Mouse (Mus musculus) limb, embryonic 11.5 days (tissue): ENCODE results near the gene Sipa1l1. TPM values are rescaled to one million over a fixed set of nuclear protein-coding genes. Genes with fewer than 3 reads are reported as not detected.
A peak's percentile ranks its signal among the peaks of the same experiment; 100 is the strongest.

Experiments
- ATAC-seq: fragments of 200-750 bp; cut with Nextera tagmentation; 2 replicates; pipeline ENCODE4 v1.8.0; 2017; ENCODE audit warnings: low read depth; ENCODE audit not compliant: insufficient number of reproducible peaks, low FRiP score, low TSS enrichment
- DNase-seq: peaks from one replicate; pipeline ENCODE4 v3.0.0-alpha.2; 2015; ENCODE audit warnings: low spot score
- H3K27ac ChIP-seq: fragments of 300-500 bp; sonication (generic); replicated peaks from 2 replicates; pipeline ENCODE4 v1.5.1; 2014; ENCODE audit warnings: low read depth, mild to moderate bottlenecking, low read length
- H3K27me3 ChIP-seq: fragments of 300-500 bp; sonication (generic); 2 replicates; pipeline ENCODE4 v1.6.1; 2014; ENCODE audit warnings: mild to moderate bottlenecking, low read length, mixed read lengths; ENCODE audit not compliant: control insufficient read depth, insufficient read depth
- H3K36me3 ChIP-seq: fragments of 300-500 bp; sonication (generic); 2 replicates; pipeline ENCODE4 v1.6.1; 2014; ENCODE audit warnings: mild to moderate bottlenecking, low read length, moderate library complexity, mixed read lengths; ENCODE audit not compliant: control insufficient read depth, insufficient read depth
- H3K4me1 ChIP-seq: fragments of 300-500 bp; sonication (generic); 2 replicates; pipeline ENCODE4 v1.6.1; 2014; ENCODE audit warnings: low read length, mixed read lengths; ENCODE audit not compliant: control insufficient read depth, insufficient read depth
- H3K4me2 ChIP-seq: fragments of 300-500 bp; sonication (generic); 2 replicates; pipeline ENCODE4 v1.6.1; 2014; ENCODE audit warnings: low read depth, mild to moderate bottlenecking, moderate library complexity; ENCODE audit not compliant: severe bottlenecking
- H3K4me3 ChIP-seq: fragments of 300-500 bp; sonication (generic); 2 replicates; pipeline ENCODE4 v1.5.1; 2014; ENCODE audit warnings: low read depth, low read length
- H3K9ac ChIP-seq: fragments of 300-500 bp; sonication (generic); 2 replicates; pipeline ENCODE4 v1.6.1; 2014; ENCODE audit warnings: mild to moderate bottlenecking, low read length
- H3K9me3 ChIP-seq: fragments of 300-500 bp; sonication (generic); 2 replicates; pipeline ENCODE4 v1.6.1; 2016; ENCODE audit warnings: low read length; ENCODE audit not compliant: control insufficient read depth
- WGBS: fragments of 180-500 bp; shearing (Covaris S2); extraction: QIAGEN DNeasy Blood & Tissue Kit; methylation state at CpG from one replicate; pipeline ENCODE4 v1.1.7; 2014; 5-methylcytosine and 5-hydroxymethylcytosine counted together
- polyA plus RNA-seq: library from polyadenylated mRNA; unstranded; fragments of >200 nt; fragmentation: Nextera tagmentation; extraction: Ambion mirVana; gene quantifications from 2 replicates; pipeline ENCODE4 v1.2.1, GENCODE M21; 2014

The Sipa1l1 gene
- polyA plus RNA-seq, 1 experiment from 2014 or later = 32.5 TPM

DNA sequence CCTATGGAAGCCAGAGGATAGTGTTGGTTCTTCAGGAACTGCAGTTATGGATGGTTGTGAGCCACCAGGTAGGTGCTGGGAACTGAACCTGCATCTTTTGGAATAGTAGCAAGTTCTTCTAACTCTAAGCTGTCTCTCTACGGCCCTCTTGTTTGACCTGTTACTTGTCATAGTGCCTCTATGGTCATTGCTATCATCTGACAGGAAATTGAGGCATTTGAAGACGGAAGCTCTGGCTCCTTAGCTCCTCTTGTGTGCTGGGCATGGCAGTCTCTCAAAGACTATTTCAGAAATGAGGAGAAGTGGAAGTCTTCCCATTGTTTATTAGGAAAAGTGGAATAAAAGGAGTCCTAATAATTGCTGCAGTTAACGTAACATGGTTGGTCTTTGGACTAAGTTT is 38.9 kb downstream of the Sipa1l1 start:
- Histone ChIP-seq H3K4me3 (no peak overlapping the region), H3K27me3 (no peaks in the 10 kb centered on the region), H3K4me2 (no peak overlapping the region), H3K36me3 (no peaks in the 10 kb centered on the region), H3K9me3 (no peaks in the 10 kb centered on the region), H3K27ac (no peak overlapping the region), H3K4me1 (peaks cover 4% of the 10 kb centered on the region; the same call in 1 of the 2 replicates), H3K9ac (no peak overlapping the region)
- ATAC-seq (no peak), DNase-seq (no peak)
- WGBS = 85% methylated on average over 3 of the region's 3 CpGs

DNA sequence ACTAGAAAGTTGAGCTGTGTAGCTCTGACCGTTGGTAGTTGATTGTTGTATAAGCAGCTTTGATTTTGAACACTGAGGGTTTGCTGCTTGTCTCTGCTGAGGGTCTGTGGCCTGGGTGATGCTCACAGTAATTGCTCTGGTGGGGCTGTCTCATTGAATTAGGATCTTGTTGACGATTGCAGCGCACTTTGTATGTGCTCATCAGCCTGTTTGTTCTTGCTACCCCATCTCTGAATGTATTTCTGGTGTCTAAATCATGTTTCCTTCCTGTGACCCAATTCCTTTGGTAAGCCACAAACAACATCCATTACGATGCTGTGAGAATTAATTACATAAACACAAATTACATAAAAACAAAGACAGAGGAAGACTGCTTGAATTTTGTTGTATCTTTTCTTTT is 39.5 kb downstream of the Sipa1l1 start:
- Histone ChIP-seq H3K4me1 (peaks cover 4% of the 10 kb centered on the region; the same call in 1 of the 2 replicates), H3K27me3 (no peaks in the 10 kb centered on the region), H3K4me2 (no peak overlapping the region), H3K27ac (no peak overlapping the region), H3K36me3 (no peaks in the 10 kb centered on the region), H3K9ac (no peak overlapping the region), H3K4me3 (no peak overlapping the region), H3K9me3 (no peaks in the 10 kb centered on the region)
- DNase-seq (no peak), ATAC-seq (no peak)
- WGBS = 88% methylated on average over 4 of the region's 4 CpGs

GRCm38 (mm10) chr12:82209753-82210152 is 40.6 kb downstream of the Sipa1l1 start:
- H3K4me3 ChIP-seq = no peak overlapping the region
- WGBS = 65% methylated on average over 2 of the region's 2 CpGs
- no peak overlapping the region for H3K27ac ChIP-seq
- no peak for DNase-seq
- peaks cover 6% of the 10 kb centered on the region for H3K4me1 ChIP-seq
- ATAC-seq = no peak
- no peak overlapping the region for H3K9ac ChIP-seq
- H3K36me3 ChIP-seq = no peaks in the 10 kb centered on the region
- H3K9me3 ChIP-seq = no peaks in the 10 kb centered on the region
- H3K27me3 ChIP-seq = no peaks in the 10 kb centered on the region
- H3K4me2 ChIP-seq = no peak overlapping the region

DNA sequence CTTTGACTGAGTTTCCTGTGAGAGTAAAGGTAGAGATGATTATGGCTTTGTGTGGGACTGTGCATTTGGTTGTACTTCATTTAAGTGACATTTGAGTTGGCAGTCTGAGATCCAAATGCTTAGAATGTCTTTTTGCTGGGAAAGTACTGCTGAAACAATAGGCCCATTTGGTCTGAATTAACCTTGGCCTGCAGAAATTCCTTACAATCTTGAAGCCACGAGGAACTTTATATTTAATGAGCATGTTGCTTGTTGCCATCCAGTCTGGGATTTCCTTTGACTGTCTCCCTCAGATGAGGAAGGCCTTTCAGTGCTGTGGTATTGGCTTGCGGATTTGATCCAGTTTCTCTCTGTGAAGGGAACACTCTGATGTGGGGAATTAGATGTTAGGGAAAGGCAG is 43.9 kb downstream of the Sipa1l1 start:
- peaks cover 16% of the 10 kb centered on the region for H3K4me1 ChIP-seq
- no peak for ATAC-seq
- H3K27me3 ChIP-seq = no peaks in the 10 kb centered on the region
- no peak overlapping the region for H3K4me2 ChIP-seq
- H3K27ac ChIP-seq = no peak overlapping the region
- 30% methylated on average over 2 of the region's 2 CpGs for WGBS
- DNase-seq = no peak
- no peaks in the 10 kb centered on the region for H3K36me3 ChIP-seq
- no peak overlapping the region for H3K9ac ChIP-seq
- H3K9me3 ChIP-seq = no peaks in the 10 kb centered on the region
- no peak overlapping the region for H3K4me3 ChIP-seq

GRCm38 (mm10) chr12:82214916-82215315 is 45.8 kb downstream of the Sipa1l1 start:
- no peak for ATAC-seq
- 0 out of 2 replicates have a peak overlapping the region, but pooled peaks have one; percentile 21 for H3K27ac ChIP-seq
- no peaks in the 10 kb centered on the region for H3K36me3 ChIP-seq
- no peak overlapping the region for H3K4me3 ChIP-seq
- WGBS = 32% methylated on average over 5 of the region's 5 CpGs
- peak; percentile 39 for DNase-seq
- peaks cover 25% of the 10 kb centered on the region for H3K4me1 ChIP-seq
- H3K9ac ChIP-seq = no peak overlapping the region
- no peaks in the 10 kb centered on the region for H3K27me3 ChIP-seq
- no peaks in the 10 kb centered on the region for H3K9me3 ChIP-seq
- no peak overlapping the region for H3K4me2 ChIP-seq

DNA sequence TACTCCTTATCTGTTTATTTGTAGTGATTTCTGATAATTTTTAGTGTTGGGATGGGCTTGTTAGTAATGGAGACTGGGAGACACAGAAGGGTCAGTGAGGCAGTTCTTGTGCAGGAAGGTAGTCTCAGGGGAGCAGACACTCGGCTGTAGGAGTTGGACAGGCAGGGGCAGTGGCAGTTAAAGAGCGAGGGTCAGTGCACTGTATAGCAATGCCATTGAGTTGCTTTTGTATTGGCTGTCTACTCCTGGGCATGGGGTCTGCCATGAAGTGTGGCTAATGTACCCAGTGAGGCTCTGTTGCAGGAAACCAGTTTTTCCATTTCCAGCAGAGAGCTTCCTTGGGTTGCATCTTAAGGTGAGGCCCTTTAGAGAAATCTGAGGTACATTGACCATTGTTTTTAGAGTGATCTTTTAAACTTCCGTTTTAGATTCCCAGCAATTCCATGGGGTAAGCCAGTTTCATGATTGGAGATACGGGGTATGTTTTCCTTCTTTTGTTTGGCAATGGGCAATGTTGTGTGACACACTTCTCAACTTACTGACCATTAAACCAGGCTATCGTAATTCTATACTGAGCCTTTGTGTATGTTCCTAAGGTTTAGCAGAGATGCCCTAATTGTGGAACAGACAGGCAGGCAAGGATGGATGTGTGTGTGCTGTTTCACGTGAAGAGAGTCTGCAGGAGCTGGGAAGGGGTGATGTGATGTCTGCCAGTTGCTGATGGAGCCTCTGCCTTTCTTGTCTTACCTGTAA is 47.9 kb downstream of the Sipa1l1 start:
- ATAC-seq = no peak
- Histone ChIP-seq H3K9me3 (no peaks in the 10 kb centered on the region), H3K36me3 (no peaks in the 10 kb centered on the region), H3K4me3 (no peak overlapping the region), H3K27me3 (no peaks in the 10 kb centered on the region), H3K27ac (no peak overlapping the region), H3K9ac (no peak overlapping the region), H3K4me2 (no peak overlapping the region), H3K4me1 (peaks cover 25% of the 10 kb centered on the region)
- WGBS = 80% methylated on average over 6 of the region's 6 CpGs
- DNase-seq = no peak

DNA sequence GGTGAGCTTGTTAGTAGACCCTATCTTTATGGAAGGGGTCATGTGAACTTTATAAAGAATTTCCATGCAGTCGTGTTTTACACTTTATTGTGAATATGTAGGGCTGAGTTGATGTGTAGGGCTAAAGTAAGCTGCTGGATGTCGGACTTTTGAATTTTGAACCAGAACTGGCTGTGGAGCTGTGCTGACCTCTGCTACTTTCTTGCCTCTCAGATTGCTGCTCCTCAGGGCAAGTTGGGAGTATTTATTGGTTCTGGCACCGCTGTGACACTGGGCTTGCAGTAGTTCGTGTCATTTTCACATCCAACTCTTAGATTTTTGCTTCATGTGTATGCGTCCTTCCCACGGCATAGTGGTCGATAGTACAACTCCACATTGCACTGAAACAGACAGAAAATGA is 49.1 kb downstream of the Sipa1l1 start:
- WGBS = 90% methylated on average over 7 of the region's 7 CpGs
- Histone ChIP-seq H3K9me3 (no peaks in the 10 kb centered on the region), H3K4me1 (peaks cover 21% of the 10 kb centered on the region), H3K36me3 (no peaks in the 10 kb centered on the region), H3K4me2 (no peak overlapping the region), H3K27me3 (no peaks in the 10 kb centered on the region), H3K27ac (no peak overlapping the region), H3K4me3 (no peak overlapping the region), H3K9ac (no peak overlapping the region)
- DNase-seq (no peak), ATAC-seq (no peak)

DNA sequence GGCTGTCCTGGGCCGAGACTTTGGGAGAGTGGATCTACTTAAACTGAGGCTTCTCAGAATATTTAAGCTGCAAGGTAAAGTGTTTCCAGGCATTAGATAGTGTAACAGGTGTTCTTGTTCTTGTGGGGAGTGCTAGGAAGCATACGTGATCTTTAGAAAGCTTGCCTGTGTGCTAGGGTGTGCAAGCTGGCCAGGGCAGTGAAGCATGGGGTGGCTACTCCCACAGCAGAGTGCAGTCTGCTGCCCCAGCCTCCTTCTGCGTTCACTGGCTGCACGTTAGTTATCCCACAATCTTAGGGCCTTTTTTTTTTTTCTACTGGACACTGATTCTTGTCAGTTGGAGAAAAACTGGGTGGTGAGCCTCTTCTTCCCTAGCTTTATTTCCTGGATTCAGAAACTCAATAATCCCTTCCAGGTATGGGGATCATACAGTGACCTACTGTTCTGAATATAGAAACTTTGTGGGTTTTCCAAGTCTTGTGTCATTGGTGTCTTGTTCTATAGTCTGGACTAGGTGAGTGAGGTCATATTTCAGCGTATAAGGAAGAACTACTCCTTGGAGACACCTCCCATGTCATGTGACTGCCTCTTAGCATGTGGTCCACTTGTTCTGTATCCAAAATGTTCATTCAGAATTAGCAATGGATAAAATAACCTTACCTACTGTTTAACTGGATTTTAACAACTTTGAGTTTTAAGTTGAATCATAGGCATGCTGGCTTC is 51.4 kb downstream of the Sipa1l1 start:
- Histone ChIP-seq H3K4me3 (no peak overlapping the region), H3K36me3 (no peaks in the 10 kb centered on the region), H3K9me3 (no peaks in the 10 kb centered on the region), H3K4me2 (no peak overlapping the region), H3K4me1 (peaks cover 15% of the 10 kb centered on the region; the same call in 1 of the 2 replicates), H3K27me3 (no peaks in the 10 kb centered on the region), H3K9ac (no peak overlapping the region), H3K27ac (no peak overlapping the region)
- ATAC-seq (no peak), DNase-seq (no peak)
- 79% methylated on average over 5 of the region's 5 CpGs for WGBS
